Mouse (Mus musculus) megakaryocyte, embryonic 14.5 days (primary cell): ENCODE measurements at regions not wholly inside any gene's neighbourhood (a gene's known extent, or its start where the extent isn't known, plus 50 kb on each side); places are given as distances from the start of the nearest gene placed in this dataset.

ENCODE experiments used
- FLI1 ChIP-seq: IDR thresholded peaks from 2 replicates; pipeline ENCODE4 v1.6.1; 2012; ENCODE audit warnings: low read length, inconsistent platforms, mixed read lengths
- GATA1 ChIP-seq: IDR thresholded peaks from 3 replicates; pipeline ENCODE4 v1.6.1; 2012; ENCODE audit warnings: mixed read lengths, low read length, inconsistent platforms, borderline replicate concordance

- no peak for TF ChIP-seq FLI1
- TF ChIP-seq GATA1: no peak
Measured at GRCm38 (mm10) chr7:138724829-138725228, 121.0 kb upstream of the Ppp2r2d start.
